Mouse (Mus musculus) heart, postnatal 0 days (tissue): ENCODE measurements at regions not wholly inside any gene's neighbourhood (a gene's known extent, or its start where the extent isn't known, plus 50 kb on each side); places are given as distances from the start of the nearest gene placed in this dataset.

ENCODE experiments used
- CTCF ChIP-seq: IDR thresholded peaks from 2 replicates; pipeline ENCODE4 v1.5.1; 2016; ENCODE audit warnings: antibody characterized with exemption, control low read depth, low read depth
- EP300 ChIP-seq: IDR thresholded peaks from 2 replicates; pipeline ENCODE4 v1.6.1; 2016; ENCODE audit warnings: antibody characterized with exemption, low read depth

DNA sequence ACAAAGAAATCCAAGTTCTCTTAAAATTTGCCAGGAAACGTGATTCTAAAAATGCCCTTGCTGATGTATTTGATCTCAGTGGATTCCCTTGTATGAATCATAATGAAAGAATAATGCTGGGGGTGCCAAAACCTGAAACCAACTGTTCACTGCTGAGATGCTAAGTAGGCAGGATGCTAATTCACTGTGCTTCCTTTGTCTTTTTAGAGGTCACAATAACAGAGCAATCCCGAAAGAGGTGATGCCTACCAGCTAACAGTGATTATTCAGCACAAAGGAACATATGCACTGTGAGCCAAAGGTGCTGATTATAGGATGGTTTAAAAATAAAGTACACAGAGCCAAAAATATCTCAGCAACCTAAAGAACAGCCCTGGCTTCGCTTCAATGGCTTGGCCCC lies 344.9 kb downstream of the Jrkl start:
- TF ChIP-seq CTCF: no peak
- TF ChIP-seq EP300: no peak
